Mouse (Mus musculus) adipose tissue, adult 10 weeks (tissue): ENCODE results near the gene Sumo2. TPM values are rescaled to one million over a fixed set of nuclear protein-coding genes. Genes with fewer than 3 reads are reported as not detected.

Experiments
- polyA plus RNA-seq: library from polyadenylated mRNA; stranded (reverse); fragments of 350-450 nt; fragmentation: Illumina TruSeq; extraction: RNeasy Lipid Tissue Mini Kit (QIAGEN cat#74804); gene quantifications from one replicate; pipeline ENCODE4 v1.2.3, GENCODE M21; 2014; ENCODE audit warnings: low read depth, low replicate concordance

Gene Sumo2
- polyA plus RNA-seq = 253 TPM

GRCm38 (mm10) chr11:115536038-115536681 lies at the start of gene Sumo2:
Gene Sumo2 (minus strand): TSS chr11:115536276.

GRCm38 (mm10) chr11:115564064-115564809 lies 28.2 kb upstream of the Sumo2 start, which contains the start of gene Nup85:
Gene Nup85 (plus strand): TSS chr11:115564434.

GRCm38 (mm10) chr11:115514238-115514663 lies 21.8 kb downstream of the Sumo2 start, which contains the start of gene Jpt1:
Gene Jpt1 (minus strand): TSS chr11:115514387.

GRCm38 (mm10) chr11:115491356-115492083 lies 44.6 kb downstream of the Sumo2 start, which contains the start of gene Nt5c:
Gene Nt5c (minus strand): TSS chr11:115491862.

GRCm38 (mm10) chr11:115475025-115475757 lies 60.9 kb downstream of the Sumo2 start, which contains the start of gene Armc7:
Gene Armc7 (plus strand): TSS chr11:115475667.

Other genes with a start within 250 kb of the Sumo2 start
- gene Fads6, start 238.6 kb downstream of the Sumo2 start, polyA plus RNA-seq = 4.6 TPM
- gene Otop2, start 229.1 kb downstream of the Sumo2 start, polyA plus RNA-seq = not detected
- gene Ush1g, start 214.2 kb downstream of the Sumo2 start, polyA plus RNA-seq = not detected
- not detected for gene Otop3, start 201.5 kb downstream of the Sumo2 start, polyA plus RNA-seq
- gene Hid1, start 168.5 kb downstream of the Sumo2 start, polyA plus RNA-seq = 5.4 TPM
- gene Cdr2l, start 154.4 kb downstream of the Sumo2 start, polyA plus RNA-seq = 4.5 TPM
- 64.3 TPM for gene Mrpl58, start 132.5 kb downstream of the Sumo2 start, polyA plus RNA-seq
- gene Atp5h, start 116.3 kb downstream of the Sumo2 start, polyA plus RNA-seq = 496 TPM
- 34.3 TPM for gene Kctd2, start 116.1 kb downstream of the Sumo2 start, polyA plus RNA-seq
- 1.9 TPM for gene Trim80, start 95.7 kb downstream of the Sumo2 start, polyA plus RNA-seq
- gene Slc16a5, start 73.8 kb downstream of the Sumo2 start, polyA plus RNA-seq = 0.24 TPM
- gene Armc7, start 60.6 kb downstream of the Sumo2 start, polyA plus RNA-seq = 7.0 TPM
- 39.8 TPM for gene Nt5c, start 44.4 kb downstream of the Sumo2 start, polyA plus RNA-seq
- gene Jpt1, start 21.9 kb downstream of the Sumo2 start, polyA plus RNA-seq = 72.9 TPM
- 35.1 TPM for gene Nup85, start 28.2 kb upstream of the Sumo2 start, polyA plus RNA-seq
- 54.4 TPM for gene Mrps7, start 67.6 kb upstream of the Sumo2 start, polyA plus RNA-seq
- gene Gga3, start 67.8 kb upstream of the Sumo2 start, polyA plus RNA-seq = 19.1 TPM
- gene Mif4gd, start 76.7 kb upstream of the Sumo2 start, polyA plus RNA-seq = 75.7 TPM
- 51.0 TPM for gene Slc25a19, start 92.0 kb upstream of the Sumo2 start, polyA plus RNA-seq
- 55.1 TPM for gene Grb2, start 172.3 kb upstream of the Sumo2 start, polyA plus RNA-seq
- 33.3 TPM for gene Tmem94, start 229.2 kb upstream of the Sumo2 start, polyA plus RNA-seq